Mouse (Mus musculus): ENCODE data around the gene Ppp6r1.

DNA sequence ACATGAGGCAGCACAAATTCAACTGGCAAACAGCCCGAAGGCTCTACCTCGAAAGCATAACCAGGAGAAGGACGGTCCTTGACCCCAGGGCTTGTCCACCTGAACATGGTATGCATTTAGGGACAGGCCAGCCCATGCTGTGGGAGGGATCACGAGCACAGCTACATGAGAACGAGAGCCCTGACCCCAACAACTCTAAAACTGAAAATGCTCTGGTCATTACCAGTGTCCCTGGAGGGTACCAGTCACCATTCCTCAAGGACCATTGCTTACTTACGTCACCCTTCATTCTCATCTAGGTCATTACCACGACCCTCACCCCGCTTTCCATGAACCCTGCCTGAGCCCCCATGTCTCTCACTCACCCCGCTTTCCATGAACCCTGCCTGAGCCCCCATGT is 10.3 kb upstream of the Ppp6r1 start:
- no peak for TF ChIP-seq CTCF (IDR thresholded peaks at IDR 0.05; ENCODE audit: control insufficient read depth, insufficient read depth, low read length)
- no peak for TF ChIP-seq POLR2A (IDR thresholded peaks at IDR 0.05; ENCODE audit: borderline replicate concordance, control insufficient read depth, low read depth, low read length)
